ENCODE assay signal across 8 mouse cellular contexts in the genomic region with DNA sequence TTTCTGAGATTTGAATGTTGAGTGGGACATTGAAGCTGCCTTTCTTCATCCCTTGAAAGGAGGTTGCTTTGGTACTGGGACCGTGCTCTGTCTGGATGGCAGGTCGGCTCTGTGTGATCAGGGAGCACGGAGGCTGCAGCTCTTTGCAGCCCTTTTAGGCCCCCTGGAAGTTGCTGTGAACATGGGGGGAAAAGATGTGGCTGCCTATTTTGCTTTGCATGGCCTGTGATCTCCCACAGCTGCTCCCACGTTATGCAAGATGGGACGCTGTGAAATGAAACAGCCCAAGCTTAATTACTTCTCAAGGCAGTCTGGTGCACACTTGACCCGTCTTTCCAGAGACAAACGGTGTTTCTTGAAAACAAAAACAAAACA. TPM values are rescaled to one million over a fixed set of nuclear protein-coding genes. Genes with fewer than 3 reads are reported as not detected.
DNase-seq lines count a peak whose midpoint lies in the region; ATAC-seq lines count a peak whose summit lies in the region.

No protein-coding gene starts in this region.

- H3K4me2 ChIP-seq in heart, embryonic 11.5 days = peak overlapping the region; percentile 98
- peak overlapping the region; percentile 66 for H3K4me2 ChIP-seq in embryonic facial prominence, embryonic 12.5 days (replicated peaks)
- peak overlapping the region; percentile 95 for H3K4me2 ChIP-seq in intestine, embryonic 15.5 days (replicated peaks)

- no peak overlapping the region for H3K27ac ChIP-seq in heart, embryonic 11.5 days (ENCODE audit: low read depth, low read length)
- peak overlapping the region; percentile 90 for H3K27ac ChIP-seq in embryonic facial prominence, embryonic 12.5 days
- H3K27ac ChIP-seq in intestine, embryonic 15.5 days = peak overlapping the region; percentile 79; the same call in 1 of the 2 replicates
- H3K27ac ChIP-seq in midbrain, embryonic 10.5 days (replicated peaks) = peak overlapping the region; percentile 97

- intact Hi-C loops in heart, postnatal 36 days (cut with DNase I) = loop anchor here (2.0 to 5.0 kb wide), 4 partner anchors 97 to 223 kb away; no protein-coding TSS in a partner anchor
- intact Hi-C loops in left cerebral cortex, postnatal 14 days (cut with DNase I) = loop anchor here (2.0 to 10.0 kb wide), 4 partner anchors 73 to 223 kb away; no protein-coding TSS in a partner anchor

- H3K9ac ChIP-seq in heart, embryonic 11.5 days (ENCODE audit: low read depth, low read length) = no peak overlapping the region
- H3K9ac ChIP-seq in embryonic facial prominence, embryonic 12.5 days = peak overlapping the region; percentile 95
- peak overlapping the region; percentile 18; the same call in 1 of the 2 replicates for H3K9ac ChIP-seq in intestine, embryonic 15.5 days

- no peaks in the 10 kb centered on the region for H3K36me3 ChIP-seq in heart, embryonic 11.5 days (ENCODE audit: control insufficient read depth, insufficient read depth, low read length)
- no peaks in the 10 kb centered on the region for H3K36me3 ChIP-seq in embryonic facial prominence, embryonic 12.5 days
- H3K36me3 ChIP-seq in intestine, embryonic 15.5 days = no peaks in the 10 kb centered on the region
- H3K36me3 ChIP-seq in midbrain, embryonic 10.5 days = peaks cover 11% of the 10 kb centered on the region

- H3K4me1 ChIP-seq in heart, embryonic 11.5 days (ENCODE audit: control insufficient read depth, insufficient read depth, low read length) = 0 out of 2 replicates have a peak, but pooled peaks cover 5% of the 10 kb centered on the region
- H3K4me1 ChIP-seq in embryonic facial prominence, embryonic 12.5 days = peaks cover 29% of the 10 kb centered on the region
- peaks cover 5% of the 10 kb centered on the region for H3K4me1 ChIP-seq in intestine, embryonic 15.5 days (replicated peaks)
- peaks cover 43% of the 10 kb centered on the region for H3K4me1 ChIP-seq in midbrain, embryonic 10.5 days

- no peaks in the 10 kb centered on the region for H3K9me3 ChIP-seq in heart, embryonic 11.5 days (replicated peaks; ENCODE audit: control insufficient read depth, low read length)
- H3K9me3 ChIP-seq in embryonic facial prominence, embryonic 12.5 days = no peaks in the 10 kb centered on the region
- no peaks in the 10 kb centered on the region for H3K9me3 ChIP-seq in intestine, embryonic 15.5 days
- no peaks in the 10 kb centered on the region for H3K9me3 ChIP-seq in midbrain, embryonic 10.5 days (replicated peaks)

- H3K4me3 ChIP-seq in heart, embryonic 11.5 days (ENCODE audit: low read depth, low read length) = peak overlapping the region; percentile 87
- H3K4me3 ChIP-seq in embryonic facial prominence, embryonic 12.5 days = peak overlapping the region; percentile 94
- peak overlapping the region; percentile 93 for H3K4me3 ChIP-seq in intestine, embryonic 15.5 days (replicated peaks)
- peak overlapping the region; percentile 94 for H3K4me3 ChIP-seq in midbrain, embryonic 10.5 days

- no peak for ATAC-seq in heart, embryonic 11.5 days (replicated peaks; ENCODE audit: insufficient number of reproducible peaks, low FRiP score, low TSS enrichment)
- no peak for ATAC-seq in embryonic facial prominence, embryonic 12.5 days (ENCODE audit: insufficient number of reproducible peaks, insufficient read depth, low FRiP score, low TSS enrichment)
- ATAC-seq in intestine, embryonic 15.5 days = no peak
- no peak for ATAC-seq in erythroid progenitor cell, adult 5-6 weeks (replicated peaks; ENCODE audit: low FRiP score, poor library complexity, severe bottlenecking)

- no peak for DNase-seq in heart, postnatal 36 days
- peak; percentile 39 for DNase-seq in midbrain, embryonic 10.5 days (ENCODE audit: low spot score)
- no peak for DNase-seq in left cerebral cortex, postnatal 14 days (ENCODE audit: low spot score in 2 of 2)
- no peak for DNase-seq in T-cell, adult 2 months (ENCODE audit: low spot score)

- H3K27me3 ChIP-seq in heart, embryonic 11.5 days (ENCODE audit: control insufficient read depth, insufficient read depth, low read length) = no peaks in the 10 kb centered on the region; the same call in 1 of the 2 replicates
- no peaks in the 10 kb centered on the region for H3K27me3 ChIP-seq in embryonic facial prominence, embryonic 12.5 days
- no peaks in the 10 kb centered on the region for H3K27me3 ChIP-seq in intestine, embryonic 15.5 days (replicated peaks)
- H3K27me3 ChIP-seq in midbrain, embryonic 10.5 days (ENCODE audit: low read depth, poor library complexity, severe bottlenecking) = no peaks in the 10 kb centered on the region

- 24% methylated on average over 7 of the region's 7 CpGs for WGBS in heart, embryonic 11.5 days (ENCODE audit: insufficient replicate concordance)
- WGBS in embryonic facial prominence, embryonic 12.5 days = 4% methylated on average over 7 of the region's 7 CpGs
- WGBS in intestine, embryonic 15.5 days = 23% methylated on average over 7 of the region's 7 CpGs
- WGBS in midbrain, embryonic 10.5 days = 11% methylated on average over 7 of the region's 7 CpGs

RNA-seq across cellular contexts. Expression of a gene that starts 1.8 kb away (rescaled TPM):
- 1.7 and 2.0 TPM in 2 replicates for polyA plus RNA-seq in heart, embryonic 11.5 days (2014; fragmentation: Nextera tagmentation; extraction: Ambion mirVana)
- total RNA-seq in heart, postnatal 36 days (2021) = 1 to 10 TPM; 5.6 to 6.8 TPM
- polyA plus RNA-seq in embryonic facial prominence, embryonic 12.5 days (2016; fragmentation: Nextera tagmentation; extraction: Ambion mirVana) = 13.8 and 14.6 TPM in 2 replicates
- 3.5 and 3.6 TPM in 2 replicates for polyA plus RNA-seq in intestine, embryonic 15.5 days (2015; fragmentation: Nextera tagmentation; extraction: Ambion mirVana)
- polyA plus RNA-seq in midbrain, embryonic 10.5 days (2016; fragmentation: Nextera tagmentation; extraction: Ambion mirVana) = 6.6 and 6.7 TPM in 2 replicates
- 1.3 and 11.5 TPM in 2 replicates for total RNA-seq in erythroid progenitor cell, adult 5-6 weeks (2015; ENCODE audit: low replicate concordance)
- 1.4 and 2.8 TPM in 2 replicates for total RNA-seq in erythroid progenitor cell, adult 5-6 weeks (2017; ENCODE audit: low replicate concordance)
- total RNA-seq in left cerebral cortex, postnatal 14 days (2021) = 10 to 100 TPM; 42.8 to 43.4 TPM
